Mouse (Mus musculus): ENCODE results near the gene Tmem234.

- TF ChIP-seq POLR2A (IDR thresholded peaks at IDR 0.05; ENCODE audit: borderline replicate concordance, extremely low read depth, insufficient read depth, insufficient read length, poor library complexity, severe bottlenecking) = no peak
- TF ChIP-seq CTCF (IDR thresholded peaks at IDR 0.05; ENCODE audit: borderline replicate concordance, extremely low read depth, insufficient read depth, insufficient read length) = no peak
These were observed 16.2 kb downstream of the Tmem234 start for GRCm38 (mm10) chr4:129616631-129617030.
